Mouse (Mus musculus): ENCODE measurements around the gene Pknox2.

Pknox2 gene

DNA sequence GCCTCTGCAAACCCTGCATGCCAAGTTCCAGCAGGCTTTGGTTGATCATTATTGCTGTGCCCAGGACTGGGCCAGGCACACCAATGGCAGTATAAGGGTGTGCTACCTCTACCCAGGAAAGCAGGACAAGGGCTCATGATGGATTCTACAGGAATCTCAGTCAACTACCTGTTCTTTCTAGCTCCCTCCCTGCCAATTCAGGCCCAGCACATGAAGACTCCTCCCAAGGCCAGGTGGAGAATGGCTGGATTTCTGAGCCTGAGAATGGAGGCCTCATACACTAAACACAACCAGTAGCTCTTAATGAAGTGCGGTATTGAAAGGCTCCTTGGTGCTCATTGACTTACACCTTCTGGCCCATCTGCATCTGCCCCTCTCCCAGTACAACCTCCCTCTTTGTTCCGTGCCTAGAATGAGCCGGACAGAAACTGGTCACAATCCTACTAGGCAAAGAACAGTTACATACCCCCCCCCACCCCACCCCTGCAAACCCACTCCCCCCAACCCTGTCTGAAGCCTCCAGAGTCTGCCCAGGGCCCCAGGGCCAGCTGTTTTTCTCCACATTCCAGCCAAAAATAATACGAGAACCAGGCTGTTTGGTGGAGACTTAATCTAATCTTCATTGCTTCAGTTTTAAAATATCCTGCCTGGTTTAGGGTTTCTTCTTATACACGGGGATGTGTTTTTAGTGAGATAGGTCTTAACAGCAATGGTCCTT is 6.6 kb downstream of the Pknox2 start:
- no peak for DNase-seq (ENCODE audit: low read depth, low spot score)

DNA sequence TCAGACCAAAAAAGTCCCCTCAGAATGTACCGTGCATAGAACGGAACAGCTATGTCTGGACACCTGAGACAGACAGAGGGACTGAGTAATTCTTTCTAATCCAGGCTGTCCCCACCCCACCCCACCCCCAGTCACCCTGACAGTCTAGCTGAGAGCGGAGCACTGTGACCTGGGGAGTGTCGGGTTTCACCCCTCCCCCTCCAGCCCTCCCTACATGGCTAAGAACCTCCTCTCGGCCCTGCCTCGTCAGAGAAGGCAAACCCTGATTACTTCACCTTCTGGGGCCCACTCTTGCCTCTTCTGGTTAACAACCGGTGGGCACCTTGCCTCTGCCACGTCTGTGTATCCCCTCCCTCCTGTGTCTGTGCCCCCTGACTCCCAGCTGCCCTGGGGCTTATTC is 7.7 kb downstream of the Pknox2 start:
- DNase-seq (ENCODE audit: low read depth, low spot score): no peak

DNA sequence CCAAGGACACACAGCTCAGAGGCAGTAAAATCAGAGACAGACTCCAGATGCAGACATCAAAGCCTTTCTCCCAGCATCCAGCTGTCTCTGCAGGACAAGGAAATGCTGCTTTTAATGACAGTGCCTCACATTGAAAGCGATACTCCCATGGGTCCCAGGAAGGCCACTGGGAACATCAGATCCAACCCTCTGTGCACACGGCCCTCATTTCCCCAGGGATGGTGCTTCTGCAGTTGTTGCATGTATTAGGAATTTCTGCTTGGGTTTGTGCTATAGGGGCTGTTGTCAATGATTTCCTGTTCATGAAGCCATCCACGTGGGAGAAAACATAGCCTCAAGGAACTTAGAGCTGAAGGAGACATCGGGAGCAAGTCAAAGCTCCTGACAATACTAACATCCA is 8.3 kb downstream of the Pknox2 start:
- no peak for DNase-seq (ENCODE audit: low read depth, low spot score)

DNA sequence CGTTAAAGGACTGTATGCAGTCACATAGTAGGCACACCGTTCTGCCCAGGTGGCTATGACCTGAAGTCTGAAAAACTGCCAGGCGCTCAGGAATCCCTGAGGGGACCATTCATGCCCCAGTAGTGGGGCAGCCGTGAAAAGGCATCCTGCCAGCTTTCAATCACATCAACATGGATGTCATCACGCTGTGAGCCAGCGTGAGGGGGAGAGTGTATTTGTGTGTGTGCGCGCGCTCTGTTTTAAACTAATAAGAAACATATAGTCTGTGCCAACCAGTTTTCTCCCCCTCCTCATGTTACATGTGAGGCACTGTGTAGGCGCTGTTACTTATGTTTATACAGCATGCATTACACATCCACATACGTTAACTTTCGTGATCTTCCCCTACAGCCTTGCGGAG is 10.9 kb downstream of the Pknox2 start:
- no peak for DNase-seq (ENCODE audit: low read depth, low spot score)

DNA sequence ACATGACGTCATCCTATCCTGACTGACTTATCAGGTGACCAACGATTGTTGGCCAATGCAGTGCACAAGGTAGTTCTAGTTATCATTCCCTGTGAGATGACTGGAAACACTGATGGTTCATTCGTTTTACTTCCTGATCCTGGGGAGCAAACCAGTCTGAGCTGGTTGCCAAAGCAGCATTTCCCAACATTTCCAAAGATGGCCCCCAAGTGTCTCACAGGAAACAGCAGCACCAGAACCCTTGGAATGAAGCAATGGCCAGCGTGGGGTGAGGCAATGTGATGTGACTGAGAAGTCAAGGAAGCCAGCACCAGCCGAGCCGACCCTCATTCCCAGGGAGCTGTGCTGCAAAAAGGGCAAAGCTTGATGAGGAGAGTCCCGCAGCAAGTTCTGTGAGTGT is 13.7 kb downstream of the Pknox2 start:
- no peak for DNase-seq (ENCODE audit: low read depth, low spot score)

DNA sequence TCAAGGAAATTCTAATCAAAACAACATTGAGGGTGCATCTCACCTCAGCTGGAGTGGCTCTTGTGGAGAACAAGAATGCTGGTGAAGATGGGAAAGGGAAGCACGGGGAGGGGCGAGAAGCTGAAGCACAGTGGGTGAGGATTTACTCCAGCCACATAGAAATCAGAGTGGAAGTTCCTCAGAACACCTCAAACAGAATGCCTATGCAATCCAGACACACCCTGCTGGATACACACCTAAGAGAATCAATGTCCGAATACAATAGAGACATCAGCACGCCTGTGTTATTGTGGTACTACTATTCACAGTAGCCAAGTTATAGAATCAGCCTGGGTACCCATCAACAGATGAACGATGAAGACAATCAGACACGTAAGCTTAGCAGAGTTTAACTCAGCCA is 18.2 kb downstream of the Pknox2 start:
- no peak for DNase-seq (ENCODE audit: low read depth, low spot score)

DNA sequence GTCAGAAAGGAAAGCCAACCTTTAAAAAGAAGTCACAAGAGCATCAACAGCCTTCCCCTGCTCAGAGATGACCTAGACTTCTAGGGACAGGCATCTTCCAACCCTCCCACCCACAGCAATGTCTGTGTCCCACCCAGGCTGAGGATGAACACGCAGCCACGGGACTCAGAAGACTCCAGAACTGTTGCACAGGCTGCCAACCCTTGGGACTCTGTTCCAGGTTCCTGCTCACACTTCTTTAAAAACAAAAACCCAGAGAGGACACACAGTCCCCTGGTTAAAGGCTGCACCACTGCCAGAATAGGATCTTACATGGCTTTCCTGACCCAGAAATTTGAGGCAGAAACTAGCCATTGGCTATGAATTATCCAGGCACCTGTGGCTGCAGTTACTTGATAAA is 21.0 kb downstream of the Pknox2 start:
- DNase-seq (ENCODE audit: low read depth, low spot score): no peak

DNA sequence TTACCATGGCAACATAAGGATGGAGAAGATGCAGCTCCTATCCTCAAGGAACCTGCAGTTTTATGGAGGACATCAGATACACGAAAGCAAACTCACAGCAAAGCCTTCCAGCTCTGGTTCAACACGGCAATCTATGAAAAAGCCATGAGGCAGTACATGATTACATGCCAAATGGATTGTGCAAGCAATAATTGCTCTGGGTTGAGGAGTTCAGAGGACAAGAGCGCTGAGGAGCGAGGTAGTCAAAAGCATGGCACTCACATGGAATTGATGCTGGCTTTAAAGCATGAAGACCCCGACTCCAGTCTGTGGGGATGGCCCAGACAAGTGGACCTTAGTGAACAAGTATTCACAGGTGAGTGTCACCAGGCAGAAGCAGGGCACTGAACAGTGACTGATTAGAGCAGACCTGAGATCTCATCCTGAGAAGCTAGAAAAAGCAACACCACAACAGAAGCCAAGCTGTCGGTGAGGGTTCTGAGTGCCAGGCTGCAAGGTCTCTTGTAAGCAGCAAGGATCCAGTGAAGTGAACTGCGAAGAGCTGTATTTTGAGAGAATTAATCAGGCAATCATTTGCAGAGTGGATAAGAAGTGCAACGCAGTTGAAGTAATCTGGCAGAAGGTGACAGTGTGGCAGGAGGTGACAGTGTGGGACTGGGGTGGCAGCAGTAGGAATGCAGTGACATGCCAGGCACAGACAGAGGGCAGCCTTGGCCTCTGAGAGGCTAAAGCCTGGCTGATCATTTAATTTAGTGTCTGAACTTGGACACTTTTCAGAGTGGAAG is 22.3 kb downstream of the Pknox2 start:
- DNase-seq (ENCODE audit: low read depth, low spot score): no peak

DNA sequence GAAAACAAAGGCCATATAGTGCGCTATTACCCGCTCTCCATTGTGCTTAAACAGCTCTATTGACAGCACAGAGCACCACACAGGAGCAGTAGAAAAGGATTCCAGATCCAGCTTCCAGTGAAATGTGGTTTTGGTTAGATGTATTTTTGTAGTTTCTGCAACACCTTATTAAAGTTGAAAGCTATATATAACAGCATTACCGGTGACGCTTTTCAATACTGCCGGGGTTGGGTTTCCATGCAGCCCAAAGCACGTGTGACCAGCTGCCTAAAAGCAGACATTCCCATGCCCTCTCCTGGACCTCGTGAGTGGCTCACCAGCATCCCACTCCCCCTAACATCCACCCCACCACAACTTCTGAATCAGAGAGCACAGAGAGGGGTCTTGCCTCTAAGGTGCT is 23.8 kb downstream of the Pknox2 start:
- no peak for DNase-seq (ENCODE audit: low read depth, low spot score)

DNA sequence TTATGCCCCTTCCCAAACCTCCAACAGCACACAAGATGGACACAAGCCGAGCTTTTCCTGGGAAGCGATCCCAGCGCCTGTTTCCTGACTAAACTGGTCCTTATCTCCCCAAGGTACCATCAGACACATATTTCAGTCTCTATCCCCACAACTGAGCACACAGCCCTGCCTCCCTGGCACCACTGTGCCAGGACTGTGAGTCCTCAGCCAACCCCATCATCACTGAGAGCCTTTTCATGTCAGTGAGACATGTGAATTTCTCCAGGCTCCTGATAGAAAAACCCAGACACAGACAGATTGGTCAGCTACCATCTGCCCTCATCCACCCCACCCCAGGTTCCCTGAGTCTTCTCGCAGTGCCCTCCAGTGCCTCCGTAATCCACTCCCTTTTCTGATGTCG is 24.2 kb downstream of the Pknox2 start:
- DNase-seq (ENCODE audit: low read depth, low spot score): no peak

DNA sequence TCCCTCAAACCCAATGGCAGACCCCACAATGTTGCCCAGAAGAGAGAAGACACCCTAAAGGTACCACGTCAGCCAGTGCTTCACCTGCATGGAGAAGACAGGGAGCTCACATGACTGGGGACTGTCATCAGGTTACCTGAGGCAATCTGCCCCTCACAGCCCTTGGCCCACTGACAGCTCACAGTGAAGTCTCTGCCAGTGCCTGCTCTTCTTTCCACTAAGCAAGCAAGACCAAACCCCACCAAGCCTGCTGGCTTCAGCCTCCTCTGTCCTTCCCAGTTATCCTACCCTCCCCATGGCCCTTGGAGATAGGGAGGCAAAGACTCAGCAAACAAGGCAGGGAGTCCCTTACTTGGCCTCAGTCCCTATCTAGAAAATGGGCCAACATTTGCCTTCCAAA is 24.8 kb downstream of the Pknox2 start:
- DNase-seq (ENCODE audit: low read depth, low spot score): no peak

DNA sequence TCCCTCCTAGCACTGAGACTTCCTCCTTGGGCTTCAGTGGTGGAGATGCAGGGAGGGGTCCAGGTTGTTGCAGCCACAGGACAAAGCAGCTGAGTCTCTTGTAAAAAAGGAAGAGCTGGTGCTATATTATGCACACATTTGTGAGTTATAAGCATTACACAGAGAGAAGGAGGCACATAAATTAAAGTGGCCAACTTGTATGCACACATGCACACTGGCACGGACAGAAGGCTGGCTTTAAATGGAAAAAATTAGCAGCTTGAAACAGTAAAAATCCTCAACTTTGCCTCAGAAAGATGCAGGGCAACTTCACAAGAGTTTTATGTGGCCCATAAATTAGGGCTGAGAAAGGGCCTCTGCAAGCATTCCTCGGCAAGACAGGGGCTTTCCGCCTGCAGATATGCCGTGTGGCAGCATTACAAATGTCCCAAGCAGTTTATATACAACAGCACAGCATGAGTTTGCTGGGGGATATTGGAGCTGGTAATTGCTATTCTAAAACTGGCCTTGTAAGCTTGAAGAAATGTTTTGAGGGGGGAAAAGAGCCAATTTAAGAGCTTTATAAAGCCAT is 25.4 kb downstream of the Pknox2 start:
- no peak for DNase-seq (ENCODE audit: low read depth, low spot score)

DNA sequence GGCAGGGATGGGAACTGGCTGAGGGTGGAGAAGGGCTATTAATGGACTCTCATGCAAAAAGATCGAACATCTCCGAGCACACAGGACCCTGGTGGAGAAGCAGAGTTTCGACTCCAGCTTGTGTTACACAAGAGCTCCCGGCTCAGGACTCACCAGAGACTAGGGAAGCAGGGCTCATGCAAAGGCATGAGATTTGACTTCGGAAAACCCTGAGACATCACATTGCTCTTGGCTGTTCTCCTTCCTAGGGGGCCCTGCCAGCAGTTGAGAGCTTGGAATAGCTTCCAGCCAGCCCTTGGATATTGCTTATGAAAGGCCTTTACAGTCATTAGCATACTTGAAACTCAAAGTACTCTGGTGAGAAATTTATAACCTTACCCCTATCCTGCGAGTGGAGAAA is 26.4 kb downstream of the Pknox2 start:
- DNase-seq (ENCODE audit: low read depth, low spot score): no peak

DNA sequence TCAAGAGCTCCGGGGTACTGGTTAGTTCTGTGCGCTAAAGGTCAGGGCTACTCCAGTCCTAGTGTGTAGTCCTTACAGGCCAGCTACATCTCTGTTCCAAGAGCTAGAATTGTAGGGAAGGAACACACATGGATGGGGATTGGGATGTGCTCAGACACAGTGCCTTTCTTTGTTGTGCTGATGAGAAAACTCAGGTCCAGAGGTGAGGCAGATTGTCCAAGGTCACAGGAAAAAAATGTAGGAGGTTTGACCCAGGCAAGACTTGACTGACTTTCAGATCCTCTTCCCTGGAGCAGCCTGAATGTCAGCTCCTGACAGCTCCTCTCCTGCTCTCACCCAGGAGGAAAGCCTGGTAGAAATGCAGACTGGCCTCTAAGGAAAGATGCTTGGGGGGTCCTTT is 29.7 kb downstream of the Pknox2 start:
- no peak for DNase-seq (ENCODE audit: low read depth, low spot score)

DNA sequence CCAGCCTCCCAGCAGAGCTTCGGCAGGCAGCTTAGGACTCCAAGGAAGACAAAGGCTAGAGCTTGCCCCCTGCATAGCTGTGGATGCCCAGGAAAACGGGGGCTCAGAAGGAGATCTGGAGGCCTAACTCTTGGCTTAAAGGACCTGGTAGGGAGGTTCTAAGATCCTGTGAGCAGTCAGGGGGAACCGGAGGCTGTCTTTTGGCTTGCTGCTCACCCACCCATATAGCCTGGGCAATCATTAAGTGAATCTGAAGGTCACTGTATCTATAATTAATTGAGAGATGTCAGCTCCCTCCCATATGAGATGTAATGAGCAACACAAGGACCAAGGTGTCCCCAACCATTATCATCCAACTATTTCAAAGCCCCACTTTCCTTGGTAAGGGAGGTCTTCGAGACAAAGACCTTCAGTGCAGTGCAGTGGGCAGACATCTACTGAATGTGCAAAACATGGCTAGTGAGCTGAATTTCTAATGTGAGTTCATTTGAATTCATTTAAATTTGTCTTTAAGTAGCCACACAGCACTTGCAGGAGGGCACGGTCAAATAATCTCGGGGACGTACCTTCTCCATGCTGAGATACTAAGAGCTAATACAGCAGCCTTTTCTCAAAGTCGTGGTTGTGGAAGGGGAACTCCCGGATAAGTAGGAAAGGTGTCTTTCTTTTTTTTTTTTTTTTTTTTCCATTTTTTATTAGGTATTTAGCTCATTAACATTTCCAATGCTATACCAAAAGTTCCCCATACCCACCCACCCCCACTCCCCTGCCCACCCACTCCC is 30.4 kb downstream of the Pknox2 start:
- DNase-seq (ENCODE audit: low read depth, low spot score): no peak

DNA sequence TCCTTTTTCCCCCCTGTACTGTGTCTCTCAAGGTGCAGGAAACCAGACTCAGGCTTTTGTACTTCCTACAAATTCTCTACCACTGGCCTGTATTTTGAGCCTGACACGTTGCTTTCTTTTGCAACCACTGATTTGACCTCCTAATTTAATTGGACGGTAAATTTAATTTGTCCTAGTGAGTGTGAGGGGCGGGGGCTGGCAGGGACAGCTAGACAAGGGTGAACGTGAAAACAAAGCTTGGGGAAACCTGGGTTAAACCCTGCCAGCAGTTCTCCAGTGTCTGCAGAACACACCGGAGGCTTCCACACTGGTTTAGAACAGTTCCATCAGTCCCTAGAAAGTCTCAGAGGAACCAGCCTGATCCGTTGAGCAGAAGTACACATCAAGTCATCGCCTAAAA is 31.4 kb downstream of the Pknox2 start:
- no peak for DNase-seq (ENCODE audit: low read depth, low spot score)

DNA sequence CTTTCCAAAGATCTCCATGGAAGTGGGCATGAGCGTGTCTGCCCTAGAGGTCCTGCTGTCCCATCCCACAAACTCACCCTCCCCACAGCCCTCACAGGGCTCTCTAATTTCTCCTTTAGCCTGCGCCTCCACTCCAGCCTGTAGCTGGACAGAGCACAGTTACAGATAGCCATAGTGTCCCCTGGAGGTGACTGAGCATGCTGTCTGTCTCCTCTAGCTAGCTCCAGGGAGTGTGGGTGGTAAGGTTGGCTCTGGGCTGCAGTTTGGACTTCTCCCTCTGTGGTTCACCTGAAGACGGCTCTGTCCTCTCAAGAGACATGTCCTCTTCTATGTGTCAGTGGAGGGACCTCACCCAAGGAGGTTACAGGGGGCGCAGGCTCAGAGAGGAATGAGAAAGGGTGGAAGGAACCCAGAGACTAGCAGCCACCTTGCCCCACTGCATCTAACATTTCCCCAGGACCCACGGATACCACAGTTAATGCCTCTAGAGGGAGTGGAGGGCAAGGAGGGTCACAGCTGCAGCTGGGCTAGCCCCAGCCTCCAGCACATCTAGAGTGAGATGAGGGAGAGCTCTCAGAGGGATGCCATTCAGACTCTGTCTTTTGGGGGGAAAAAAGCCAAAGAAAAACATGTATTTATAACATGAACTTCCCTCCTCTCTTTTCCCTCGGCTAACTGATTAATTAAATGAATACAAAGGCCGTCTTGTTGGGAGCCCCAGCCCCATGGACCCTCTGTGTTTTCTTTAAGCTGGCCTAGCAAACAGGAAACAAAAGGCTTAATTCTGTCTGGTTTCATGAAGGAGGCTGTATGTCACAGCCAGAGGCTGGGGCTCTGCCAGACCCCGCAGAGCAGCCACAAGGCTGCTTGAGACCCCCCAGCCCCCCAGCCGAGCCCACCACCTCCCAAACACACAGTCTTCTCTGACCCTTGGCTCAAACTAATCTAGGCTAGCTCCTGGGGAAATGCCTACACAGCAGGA is 32.6 kb downstream of the Pknox2 start:
- peak; percentile 34 for DNase-seq (ENCODE audit: low read depth, low spot score)

DNA sequence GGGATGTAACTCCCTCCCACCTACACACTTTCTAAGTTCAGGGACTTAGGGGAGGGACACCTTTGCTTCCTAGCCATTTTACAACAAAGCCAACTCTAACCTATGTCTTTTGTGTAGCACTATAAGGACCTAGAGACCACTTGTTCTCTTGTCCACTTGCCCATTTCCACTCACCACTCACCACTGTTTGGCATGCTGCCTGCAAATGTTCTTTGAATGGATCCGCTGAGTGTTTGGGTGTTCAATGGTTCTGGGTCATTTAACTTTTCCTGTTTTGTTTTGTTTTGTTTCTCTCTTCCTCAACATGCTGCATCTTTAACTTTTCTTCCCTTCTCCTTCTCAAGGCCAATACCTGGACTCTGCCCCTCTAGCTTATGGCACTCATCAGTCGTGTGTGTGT is 39.7 kb downstream of the Pknox2 start:
- peak; percentile 36 for DNase-seq (ENCODE audit: low read depth, low spot score)

DNA sequence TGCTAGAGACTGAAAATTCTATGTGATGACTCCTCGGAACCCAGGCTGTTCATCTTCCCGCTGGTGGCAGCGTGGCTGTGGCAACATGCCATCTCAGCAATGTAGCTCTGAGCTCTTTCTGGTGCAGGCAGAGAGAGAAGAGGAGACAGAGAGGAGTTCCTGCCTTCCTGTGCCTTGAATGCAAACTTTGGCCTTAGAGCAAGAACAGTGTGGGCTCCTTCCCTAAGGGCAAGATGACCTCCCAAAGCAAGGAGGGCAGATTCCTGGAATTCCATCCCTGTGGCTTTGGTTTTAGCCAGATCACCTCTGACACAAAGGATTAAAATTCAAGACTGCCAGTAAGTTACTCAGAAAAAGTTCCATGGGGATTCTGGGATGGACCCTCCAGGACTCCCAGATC is 40.4 kb downstream of the Pknox2 start:
- DNase-seq (ENCODE audit: low read depth, low spot score): peak; percentile 91

DNA sequence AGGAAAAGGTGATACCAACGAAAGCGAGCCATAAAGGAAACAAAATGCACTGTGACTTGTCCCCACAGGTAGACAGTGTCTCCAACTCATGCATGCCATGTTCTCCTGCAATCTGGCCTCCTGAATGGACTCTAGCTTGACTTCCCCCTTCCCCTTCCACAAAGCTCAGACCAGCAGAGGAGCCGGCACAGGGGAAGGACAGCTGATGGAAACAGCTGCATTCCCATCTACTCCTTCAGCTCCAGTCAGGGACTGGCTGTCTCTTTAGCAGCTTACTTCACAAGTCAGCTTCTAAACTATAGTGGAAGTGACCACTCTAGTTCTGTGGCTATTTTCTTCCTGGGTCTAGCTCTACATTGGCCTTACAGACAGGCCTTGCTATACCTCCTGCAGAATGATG is 43.0 kb downstream of the Pknox2 start:
- no peak for DNase-seq (ENCODE audit: low read depth, low spot score)

DNA sequence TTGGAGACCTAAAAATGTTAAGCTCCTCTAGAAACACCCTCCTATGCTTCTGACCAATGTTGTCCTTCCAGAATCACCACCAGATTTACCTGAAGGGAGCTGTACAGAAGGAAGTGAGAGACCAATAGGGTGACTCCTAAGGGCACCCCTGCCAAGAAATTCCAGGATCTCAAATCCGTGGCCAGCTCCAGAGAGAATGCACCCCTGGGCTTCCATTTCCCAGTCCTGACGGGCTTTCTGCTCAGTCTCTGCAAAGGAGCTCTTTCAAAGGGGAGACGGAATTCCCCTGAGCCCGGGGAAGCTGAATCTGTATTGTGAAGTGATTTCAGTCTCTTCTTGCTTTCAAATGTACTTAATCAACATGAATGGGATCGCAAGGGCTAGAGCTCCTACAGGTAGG is 43.4 kb downstream of the Pknox2 start:
- no peak for DNase-seq (ENCODE audit: low read depth, low spot score)

Measured in 3T3-L1 (cell line).